Mouse (Mus musculus) hindbrain, embryonic 13.5 days (tissue): ENCODE measurements around the gene Arhgef28. TPM values are rescaled to one million over a fixed set of nuclear protein-coding genes. Genes with fewer than 3 reads are reported as not detected.

Experiments
- ATAC-seq: fragments of 200-750 bp; cut with Nextera tagmentation; 2 replicates; pipeline ENCODE4 v1.8.0; 2017; ENCODE audit warnings: moderate TSS enrichment; ENCODE audit not compliant: low FRiP score
- H3K27ac ChIP-seq: fragments of 300-500 bp; sonication (generic); 2 replicates; pipeline ENCODE4 v1.5.1; 2015; ENCODE audit warnings: inconsistent platforms, mild to moderate bottlenecking, moderate library complexity
- H3K27me3 ChIP-seq: fragments of 300-500 bp; sonication (generic); 2 replicates; pipeline ENCODE4 v1.6.1; 2015; ENCODE audit warnings: mild to moderate bottlenecking, inconsistent platforms
- H3K36me3 ChIP-seq: fragments of 300-500 bp; sonication (generic); 2 replicates; pipeline ENCODE4 v1.6.1; 2015; ENCODE audit warnings: mild to moderate bottlenecking, inconsistent platforms
- H3K4me1 ChIP-seq: fragments of 300-500 bp; sonication (generic); replicated peaks from 2 replicates; pipeline ENCODE4 v1.6.1; 2015; ENCODE audit warnings: inconsistent platforms
- H3K4me2 ChIP-seq: fragments of 300-500 bp; sonication (generic); 2 replicates; pipeline ENCODE4 v1.6.1; 2015; ENCODE audit warnings: inconsistent platforms, mild to moderate bottlenecking, moderate library complexity
- H3K4me3 ChIP-seq: fragments of 300-500 bp; sonication (generic); 2 replicates; pipeline ENCODE4 v1.5.1; 2015; ENCODE audit warnings: mild to moderate bottlenecking, inconsistent platforms
- H3K9ac ChIP-seq: fragments of 300-500 bp; sonication (generic); 2 replicates; pipeline ENCODE4 v1.6.1; 2015; ENCODE audit warnings: mild to moderate bottlenecking, inconsistent platforms
- H3K9me3 ChIP-seq: fragments of 300-500 bp; sonication (generic); 2 replicates; pipeline ENCODE4 v1.6.1; 2016; ENCODE audit warnings: inconsistent platforms
- WGBS: fragments of 180-500 bp; shearing (Covaris S2); methylation state at CpG from one replicate; pipeline ENCODE4 v1.1.7; 2015; 5-methylcytosine and 5-hydroxymethylcytosine counted together
- polyA plus RNA-seq: library from polyadenylated mRNA; unstranded; fragments of >200 nt; fragmentation: Nextera tagmentation; extraction: Ambion mirVana; gene quantifications from 2 replicates; pipeline ENCODE4 v1.2.1, GENCODE M21; 2015

Arhgef28 gene
- polyA plus RNA-seq: 15.9 and 19.3 TPM in 2 replicates

- Histone ChIP-seq H3K27ac (peak within 1 kb of the TSS; percentile 52), H3K4me3 (peak within 1 kb of the TSS; percentile 61), H3K27me3 (peaks cover 16% of the 10 kb centered on the region), H3K9me3 (no peaks in the 10 kb centered on the region), H3K9ac (peak within 1 kb of the TSS; percentile 79), H3K4me1 (peaks cover 14% of the 10 kb centered on the region), H3K4me2 (peak within 1 kb of the TSS; percentile 96), H3K36me3 (no peaks in the 10 kb centered on the region)
- 1% methylated on average over 60 of the region's 76 CpGs for WGBS
- ATAC-seq: peak; percentile 89
Observed at GRCm38 (mm10) chr13:98205771-98206545, at the start of gene Arhgef28. Arhgef28 (minus strand) TSS chr13:98206439.

- Histone ChIP-seq H3K4me3 (no peak overlapping the region), H3K4me2 (no peak overlapping the region), H3K9ac (no peak overlapping the region), H3K27ac (no peak overlapping the region), H3K27me3 (no peaks in the 10 kb centered on the region), H3K4me1 (no peaks in the 10 kb centered on the region), H3K9me3 (no peaks in the 10 kb centered on the region), H3K36me3 (peaks cover 80% of the 10 kb centered on the region)
- 72% methylated on average over 9 of the region's 9 CpGs for WGBS
- no peak for ATAC-seq
Observed at GRCm38 (mm10) chr13:98254921-98255320, 48.7 kb upstream of the Arhgef28 start.

GRCm38 (mm10) chr13:98249594-98249993, 43.4 kb upstream of the Arhgef28 start:
- Histone ChIP-seq H3K9ac (no peak overlapping the region), H3K36me3 (peaks cover 67% of the 10 kb centered on the region), H3K27me3 (no peaks in the 10 kb centered on the region), H3K4me1 (peaks cover 2% of the 10 kb centered on the region; the same call in 1 of the 2 replicates), H3K4me2 (no peak overlapping the region), H3K4me3 (no peak overlapping the region), H3K9me3 (no peaks in the 10 kb centered on the region), H3K27ac (no peak overlapping the region)
- WGBS: 92% methylated on average over 10 of the region's 10 CpGs
- ATAC-seq: no peak

DNA sequence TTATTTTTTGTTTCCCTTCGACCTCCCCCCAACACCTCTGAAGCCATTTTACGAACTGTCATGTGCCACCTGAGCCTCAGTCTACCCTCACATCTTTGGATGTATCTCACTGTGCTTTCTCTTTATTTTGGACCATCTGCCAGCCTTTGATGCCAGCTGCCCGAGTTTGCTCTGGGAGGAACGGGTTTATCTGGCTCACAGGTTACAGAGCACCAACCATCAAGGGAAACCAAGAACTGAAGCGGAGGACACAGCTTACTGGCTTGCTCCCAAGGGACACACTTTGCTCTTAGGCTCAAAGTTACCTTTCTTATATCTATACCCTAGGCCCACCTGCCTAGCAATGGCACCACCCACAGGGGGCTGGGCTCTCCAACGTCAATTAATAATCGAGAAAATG, 39.1 kb upstream of the Arhgef28 start:
- WGBS: 61% methylated on average over 7 of the region's 7 CpGs
- no peak for ATAC-seq

DNA sequence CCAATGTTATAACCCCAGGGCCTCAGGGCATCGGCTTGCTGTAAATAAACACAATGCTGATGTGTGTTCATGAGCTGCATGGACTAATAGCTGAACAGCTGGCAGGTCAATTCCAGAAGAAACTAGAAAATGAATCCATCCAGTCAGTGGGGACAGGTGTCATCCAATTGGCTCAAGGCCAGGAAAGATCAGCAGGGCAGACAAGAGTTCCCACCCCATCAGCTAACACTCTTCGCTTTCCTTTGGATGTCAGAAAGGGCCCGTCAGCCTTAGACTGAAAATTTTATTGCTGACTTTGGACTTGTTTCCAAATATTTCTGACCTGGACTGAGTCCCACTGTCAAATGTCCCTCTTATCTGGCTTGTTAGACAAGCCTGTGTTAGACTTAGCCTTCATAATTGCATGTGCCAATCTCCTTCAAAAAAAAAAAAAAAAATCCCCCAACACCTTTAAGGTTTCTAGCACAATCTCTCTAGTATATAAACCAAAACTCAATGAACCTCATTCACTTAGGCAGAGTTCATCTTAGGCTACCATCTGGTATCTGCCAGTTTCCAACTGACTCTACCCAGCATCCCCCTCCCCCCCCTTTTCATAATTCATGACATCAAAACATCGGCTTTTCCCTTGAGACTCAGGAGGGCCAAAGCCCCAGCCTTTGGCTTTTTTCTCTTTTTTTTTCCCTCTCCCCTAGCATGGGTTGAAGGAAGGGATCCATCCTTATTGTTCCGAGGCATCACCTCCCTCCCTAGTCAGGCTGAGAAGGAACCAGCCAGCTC, 38.5 kb upstream of the Arhgef28 start:
- no peaks in the 10 kb centered on the region for H3K9me3 ChIP-seq
- H3K4me1 ChIP-seq: peaks cover 8% of the 10 kb centered on the region
- no peak overlapping the region for H3K27ac ChIP-seq
- H3K9ac ChIP-seq: no peak overlapping the region
- 67% methylated on average over 5 of the region's 5 CpGs for WGBS
- peaks cover 26% of the 10 kb centered on the region for H3K36me3 ChIP-seq
- ATAC-seq: no peak
- no peaks in the 10 kb centered on the region for H3K27me3 ChIP-seq
- H3K4me2 ChIP-seq: no peak overlapping the region
- no peak overlapping the region for H3K4me3 ChIP-seq

More for the DNA sequence above, 39.1 kb upstream of the Arhgef28 start:
- Histone ChIP-seq H3K27me3 (no peaks in the 10 kb centered on the region), H3K4me3 (no peak overlapping the region), H3K4me1 (peaks cover 8% of the 10 kb centered on the region), H3K9ac (no peak overlapping the region), H3K36me3 (peaks cover 32% of the 10 kb centered on the region), H3K4me2 (no peak overlapping the region), H3K9me3 (no peaks in the 10 kb centered on the region), H3K27ac (no peak overlapping the region)

DNA sequence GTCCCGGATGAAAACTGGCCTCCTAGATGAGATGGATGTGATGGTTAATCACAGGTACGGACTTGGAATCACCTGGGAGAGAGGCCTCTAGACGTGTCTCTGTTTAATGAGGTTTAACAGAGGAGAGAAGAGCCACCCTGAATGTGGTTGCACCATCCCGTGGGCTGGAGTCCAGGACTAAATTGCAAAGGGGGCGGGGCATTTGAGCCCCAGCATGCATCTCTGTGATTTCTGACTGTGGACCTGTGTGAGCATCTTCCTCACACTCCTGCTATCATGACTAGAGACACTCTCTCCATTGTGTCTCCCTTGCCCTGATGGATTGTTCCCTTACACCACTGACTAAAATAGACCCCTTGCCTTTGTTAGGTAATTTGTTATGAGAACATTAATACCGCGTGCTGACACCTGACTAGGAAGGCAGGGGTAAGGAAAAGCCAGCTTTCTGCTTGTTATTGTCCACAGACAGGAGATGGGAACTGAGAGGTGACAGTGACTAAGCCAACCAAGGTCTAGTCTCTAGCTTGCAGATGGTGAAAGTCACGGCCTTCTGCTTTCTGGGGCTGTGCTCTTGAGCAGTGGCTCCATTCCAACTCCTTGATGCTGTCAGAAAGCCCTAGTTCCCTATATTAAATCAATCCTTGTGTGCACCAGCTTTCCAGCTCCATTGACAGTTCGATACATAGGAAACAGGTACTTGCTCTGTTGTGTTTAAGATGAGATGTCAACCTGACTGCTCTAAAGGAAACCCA, 35.5 kb upstream of the Arhgef28 start:
- Histone ChIP-seq H3K9ac (no peak overlapping the region), H3K9me3 (no peaks in the 10 kb centered on the region), H3K27me3 (0 out of 2 replicates have a peak, but pooled peaks cover 4% of the 10 kb centered on the region), H3K4me3 (no peak overlapping the region), H3K36me3 (no peaks in the 10 kb centered on the region), H3K4me1 (peaks cover 8% of the 10 kb centered on the region), H3K27ac (no peak overlapping the region), H3K4me2 (no peak overlapping the region)
- 74% methylated on average over 9 of the region's 9 CpGs for WGBS
- no peak for ATAC-seq

DNA sequence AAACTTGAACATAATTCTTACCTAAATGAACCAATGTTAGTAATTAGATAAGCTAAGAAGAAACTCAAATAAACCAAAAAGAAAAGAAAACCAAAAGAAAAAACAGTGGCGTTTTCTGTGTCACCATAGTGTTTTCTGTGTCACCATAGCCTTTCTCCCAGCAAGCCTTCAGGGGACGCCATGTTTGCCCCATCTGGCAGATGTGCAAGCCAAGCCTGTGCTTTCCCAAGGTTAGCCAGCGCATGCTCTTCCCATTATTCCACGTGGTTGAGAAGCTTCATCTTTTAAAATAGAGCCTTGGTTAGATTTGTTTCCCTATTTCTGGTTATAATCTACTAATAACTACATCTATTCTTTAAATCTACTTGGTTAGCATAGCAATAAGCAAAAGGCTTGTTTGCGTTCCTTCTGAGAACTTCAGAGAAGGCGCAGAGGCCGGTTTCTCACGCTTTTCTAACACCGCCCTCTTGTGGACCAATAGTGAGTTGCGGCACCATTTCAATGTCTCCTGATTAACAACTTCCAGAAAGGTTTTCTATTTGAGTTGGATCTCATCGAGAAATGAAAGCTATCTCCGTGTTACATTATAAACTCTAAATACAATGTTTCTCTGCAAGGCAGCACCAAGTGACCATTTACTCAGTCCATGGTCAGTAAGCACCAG, 33.9 kb upstream of the Arhgef28 start:
- Histone ChIP-seq H3K4me3 (no peak overlapping the region), H3K9ac (no peak overlapping the region), H3K36me3 (no peaks in the 10 kb centered on the region), H3K27me3 (0 out of 2 replicates have a peak, but pooled peaks cover 4% of the 10 kb centered on the region), H3K27ac (no peak overlapping the region), H3K9me3 (no peaks in the 10 kb centered on the region), H3K4me1 (peaks cover 8% of the 10 kb centered on the region), H3K4me2 (no peak overlapping the region)
- WGBS: 19% methylated on average over 12 of the region's 12 CpGs
- ATAC-seq: no peak

GRCm38 (mm10) chr13:98235451-98235850, 29.2 kb upstream of the Arhgef28 start:
- no peaks in the 10 kb centered on the region for H3K4me1 ChIP-seq
- H3K9me3 ChIP-seq: no peaks in the 10 kb centered on the region
- H3K9ac ChIP-seq: no peak overlapping the region
- no peak overlapping the region for H3K4me2 ChIP-seq
- no peak overlapping the region for H3K27ac ChIP-seq
- H3K4me3 ChIP-seq: no peak overlapping the region
- no peaks in the 10 kb centered on the region for H3K36me3 ChIP-seq
- 85% methylated on average over 6 of the region's 6 CpGs for WGBS
- no peak for ATAC-seq
- H3K27me3 ChIP-seq: 0 out of 2 replicates have a peak, but pooled peaks cover 4% of the 10 kb centered on the region

- Histone ChIP-seq H3K36me3 (no peaks in the 10 kb centered on the region), H3K27me3 (no peaks in the 10 kb centered on the region), H3K4me2 (no peak overlapping the region), H3K4me1 (no peaks in the 10 kb centered on the region), H3K4me3 (no peak overlapping the region), H3K9ac (no peak overlapping the region), H3K27ac (no peak overlapping the region), H3K9me3 (no peaks in the 10 kb centered on the region)
- 93% methylated on average over 1 of the region's 1 CpGs for WGBS
- ATAC-seq: no peak
Observed at GRCm38 (mm10) chr13:98230511-98230910, 24.3 kb upstream of the Arhgef28 start.

- no peaks in the 10 kb centered on the region for H3K9me3 ChIP-seq
- H3K27ac ChIP-seq: no peak overlapping the region
- H3K36me3 ChIP-seq: no peaks in the 10 kb centered on the region
- H3K27me3 ChIP-seq: 0 out of 2 replicates have a peak, but pooled peaks cover 3% of the 10 kb centered on the region
- H3K9ac ChIP-seq: no peak overlapping the region
- no peak for ATAC-seq
- no peak overlapping the region for H3K4me3 ChIP-seq
- no peak overlapping the region for H3K4me2 ChIP-seq
- WGBS: 77% methylated on average over 2 of the region's 2 CpGs
- peaks cover 3% of the 10 kb centered on the region for H3K4me1 ChIP-seq
Observed at GRCm38 (mm10) chr13:98226225-98226624, 20.0 kb upstream of the Arhgef28 start.

DNA sequence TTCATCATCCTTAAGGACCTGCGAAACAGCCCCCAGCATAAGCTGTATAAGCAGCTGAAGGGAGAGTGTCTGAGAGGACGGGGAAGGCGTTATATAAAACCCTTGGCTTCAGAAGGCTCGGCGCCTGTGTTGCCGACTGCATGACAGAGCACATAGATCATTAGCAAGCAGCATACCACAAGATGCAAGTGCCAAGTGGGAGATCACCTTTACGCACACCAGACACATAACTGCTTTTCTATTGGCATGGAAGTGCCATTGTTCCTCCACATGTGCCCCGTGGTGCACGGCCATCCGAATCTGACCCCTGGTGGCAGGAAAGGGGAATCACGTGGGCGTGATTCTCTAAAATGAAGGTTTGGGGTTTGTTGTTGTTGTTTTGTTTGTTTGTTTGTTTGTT, 16.6 kb upstream of the Arhgef28 start:
- Histone ChIP-seq H3K9ac (no peak overlapping the region), H3K4me1 (peaks cover 3% of the 10 kb centered on the region), H3K4me2 (peak overlapping the region; percentile 32), H3K9me3 (no peaks in the 10 kb centered on the region), H3K27me3 (0 out of 2 replicates have a peak, but pooled peaks cover 3% of the 10 kb centered on the region), H3K4me3 (no peak overlapping the region), H3K27ac (no peak overlapping the region), H3K36me3 (no peaks in the 10 kb centered on the region)
- ATAC-seq: peak; percentile 66
- 37% methylated on average over 12 of the region's 12 CpGs for WGBS
